Mouse (Mus musculus): Measurements from ENCODE around the gene Arl10. TPM values are rescaled to one million over a fixed set of nuclear protein-coding genes. Genes with fewer than 3 reads are reported as not detected.
"Not testable (repeated sequence)": the region's sequence is repeated elsewhere in the genome, so short reads cannot be mapped to it uniquely, and the experiment has no call there.

Arl10 gene
- polyA plus RNA-seq, 1 experiment from 2014 or later: 93.8 TPM

- ATAC-seq (ENCODE audit: low FRiP score): no peak
- 75% methylated on average over 5 of the region's 5 CpGs for WGBS
- H3K9ac ChIP-seq (replicated peaks): no peak overlapping the region
- H3K4me3 ChIP-seq (replicated peaks): no peak overlapping the region
- H3K27me3 ChIP-seq (replicated peaks): no peaks in the 10 kb centered on the region
- H3K4me1 ChIP-seq: peaks cover 46% of the 10 kb centered on the region
- no peak overlapping the region for H3K27ac ChIP-seq (replicated peaks)
- no peak overlapping the region for H3K4me2 ChIP-seq
- peaks cover 29% of the 10 kb centered on the region for H3K36me3 ChIP-seq
- no peaks in the 10 kb centered on the region for H3K9me3 ChIP-seq (replicated peaks)
These were observed 32.4 kb downstream of the Arl10 start for GRCm38 (mm10) chr13:54607204-54607603.

- no peak overlapping the region for H3K27ac ChIP-seq (replicated peaks)
- WGBS: 68% methylated on average over 3 of the region's 3 CpGs
- H3K9ac ChIP-seq (replicated peaks): no peak overlapping the region
- H3K9me3 ChIP-seq (replicated peaks): no peaks in the 10 kb centered on the region
- no peaks in the 10 kb centered on the region for H3K27me3 ChIP-seq (replicated peaks)
- ATAC-seq (ENCODE audit: low FRiP score): no peak
- H3K4me1 ChIP-seq: peaks cover 43% of the 10 kb centered on the region
- peaks cover 27% of the 10 kb centered on the region for H3K36me3 ChIP-seq
- peak overlapping the region; percentile 85 for H3K4me2 ChIP-seq
- no peak overlapping the region for H3K4me3 ChIP-seq (replicated peaks)
These were observed 33.2 kb downstream of the Arl10 start for GRCm38 (mm10) chr13:54608002-54608401.

DNA sequence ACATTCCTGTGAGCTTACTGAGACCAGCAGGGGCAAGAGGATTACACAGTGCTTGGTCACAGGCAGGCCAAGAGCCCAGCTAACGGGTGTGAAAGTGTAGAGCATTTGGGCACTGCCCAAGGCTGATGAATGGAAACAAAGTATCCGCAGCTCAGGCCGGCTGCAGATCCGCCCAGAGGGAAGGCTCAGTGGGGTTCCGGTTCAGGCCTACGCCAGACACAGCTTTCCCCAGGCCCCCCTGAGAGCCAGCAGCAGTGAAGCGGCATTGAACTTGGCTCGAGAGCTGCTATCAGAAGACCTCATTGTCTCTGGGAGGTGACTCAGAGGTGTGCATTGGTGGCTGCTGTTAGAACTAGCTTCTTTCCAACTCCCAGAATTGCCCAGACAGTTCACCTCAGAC is 33.9 kb downstream of the Arl10 start:
- peak overlapping the region; percentile 85 for H3K4me2 ChIP-seq
- no peak for ATAC-seq (ENCODE audit: low FRiP score)
- H3K9ac ChIP-seq (replicated peaks): peak overlapping the region; percentile 32
- 6% methylated on average over 8 of the region's 8 CpGs for WGBS
- no peaks in the 10 kb centered on the region for H3K27me3 ChIP-seq (replicated peaks)
- no peaks in the 10 kb centered on the region for H3K9me3 ChIP-seq (replicated peaks)
- H3K4me3 ChIP-seq (replicated peaks): peak overlapping the region; percentile 81
- peak overlapping the region; percentile 37; the same call in 1 of the 2 replicates for H3K27ac ChIP-seq (replicated peaks)
- H3K4me1 ChIP-seq: peaks cover 39% of the 10 kb centered on the region
- H3K36me3 ChIP-seq: peaks cover 27% of the 10 kb centered on the region

DNA sequence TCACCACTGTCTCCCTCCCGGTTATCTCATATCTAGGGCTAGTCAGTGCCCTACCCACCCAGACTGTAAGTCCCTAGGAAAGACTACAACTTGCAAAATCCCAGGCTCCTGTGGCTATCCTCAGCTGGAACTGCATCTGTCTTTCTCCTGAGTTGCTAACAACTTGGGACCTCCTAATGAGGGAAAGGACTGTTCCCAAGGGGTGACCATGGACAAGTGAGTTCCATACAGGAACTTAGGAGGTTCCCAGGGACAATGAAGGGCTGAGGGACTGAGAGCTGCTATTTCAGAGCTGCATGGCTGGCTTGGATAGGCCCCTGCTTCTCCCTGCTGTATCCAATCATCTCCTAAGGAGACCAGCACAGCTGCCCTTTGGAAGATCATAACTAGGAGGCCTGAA is 34.5 kb downstream of the Arl10 start:
- ATAC-seq (ENCODE audit: low FRiP score): no peak
- peaks cover 24% of the 10 kb centered on the region for H3K36me3 ChIP-seq
- peak overlapping the region; percentile 37; the same call in 1 of the 2 replicates for H3K27ac ChIP-seq (replicated peaks)
- 26% methylated on average over 1 of the region's 1 CpGs for WGBS
- peaks cover 33% of the 10 kb centered on the region for H3K4me1 ChIP-seq
- peak overlapping the region; percentile 85 for H3K4me2 ChIP-seq
- peak overlapping the region; percentile 32 for H3K9ac ChIP-seq (replicated peaks)
- no peaks in the 10 kb centered on the region for H3K9me3 ChIP-seq (replicated peaks)
- no peaks in the 10 kb centered on the region for H3K27me3 ChIP-seq (replicated peaks)
- peak overlapping the region; percentile 81 for H3K4me3 ChIP-seq (replicated peaks)

DNA sequence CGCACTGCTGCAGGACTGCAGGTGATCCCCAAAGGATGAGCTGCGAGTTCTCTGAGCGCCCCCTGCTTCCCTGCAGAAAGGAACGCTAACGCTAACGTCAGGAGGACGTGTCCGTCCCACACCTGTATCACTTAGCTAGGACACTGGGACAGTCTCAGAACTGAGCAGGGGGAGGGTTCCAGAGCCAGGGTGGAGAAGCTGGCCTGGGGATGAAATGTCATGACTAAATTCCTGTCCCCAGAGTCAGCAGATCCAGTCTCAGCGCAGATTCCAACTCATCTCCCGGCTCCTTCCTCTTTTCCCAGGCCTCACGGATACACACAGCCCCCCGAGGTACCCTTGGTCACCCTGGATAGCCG is 35.8 kb downstream of the Arl10 start:
- no peaks in the 10 kb centered on the region for H3K27me3 ChIP-seq (replicated peaks)
- H3K9ac ChIP-seq (replicated peaks): peak overlapping the region; percentile 88
- 5% methylated on average over 13 of the region's 13 CpGs for WGBS
- H3K4me1 ChIP-seq: peaks cover 33% of the 10 kb centered on the region
- H3K4me3 ChIP-seq (replicated peaks): peak overlapping the region; percentile 81
- peak overlapping the region; percentile 85 for H3K4me2 ChIP-seq
- H3K27ac ChIP-seq (replicated peaks): peak overlapping the region; percentile 88
- H3K36me3 ChIP-seq: peaks cover 13% of the 10 kb centered on the region
- peak; percentile 65 for ATAC-seq (ENCODE audit: low FRiP score)
- no peaks in the 10 kb centered on the region for H3K9me3 ChIP-seq (replicated peaks)

GRCm38 (mm10) chr13:54610972-54611754 is 36.3 kb downstream of the Arl10 start, which contains the start of gene Cltb:
TSS of gene Cltb (minus strand) at chr13:54611344.
- H3K27ac ChIP-seq (replicated peaks): peak within 1 kb of the TSS; percentile 88
- no peaks in the 10 kb centered on the region for H3K9me3 ChIP-seq (replicated peaks)
- ATAC-seq (ENCODE audit: low FRiP score): peak; percentile 83
- peak within 1 kb of the TSS; percentile 88 for H3K9ac ChIP-seq (replicated peaks)
- no peaks in the 10 kb centered on the region for H3K27me3 ChIP-seq (replicated peaks)
- H3K4me3 ChIP-seq (replicated peaks): peak within 1 kb of the TSS; percentile 81
- H3K4me2 ChIP-seq: peak within 1 kb of the TSS; percentile 85
- H3K4me1 ChIP-seq: peaks cover 33% of the 10 kb centered on the region
- H3K36me3 ChIP-seq: peaks cover 8% of the 10 kb centered on the region
- WGBS: under 1% methylated on average over 64 of the region's 66 CpGs

DNA sequence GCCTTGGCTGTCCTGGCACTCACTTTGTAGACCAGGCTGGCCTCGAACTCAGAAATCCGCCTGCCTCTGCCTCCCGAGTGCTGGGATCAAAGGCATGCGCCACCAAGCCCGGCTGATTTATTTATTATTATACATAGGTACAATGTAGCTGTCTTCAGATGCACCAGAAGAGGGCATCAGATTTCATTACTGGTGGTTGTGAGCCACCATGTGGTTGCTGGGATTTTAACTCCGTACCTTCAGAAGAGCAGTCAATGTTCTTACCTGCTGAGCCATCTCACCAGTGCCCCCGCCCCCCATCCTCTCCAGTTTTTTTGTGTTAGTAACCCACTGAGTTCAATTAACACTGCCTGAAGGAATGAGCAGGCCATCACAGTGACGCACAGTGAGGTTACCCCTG is 38.3 kb downstream of the Arl10 start:
- H3K4me1 ChIP-seq: peaks cover 27% of the 10 kb centered on the region
- WGBS: 89% methylated on average over 8 of the region's 8 CpGs
- not testable (repeated sequence) for H3K27ac ChIP-seq (replicated peaks); H3K36me3 ChIP-seq; H3K9ac ChIP-seq (replicated peaks); H3K4me2 ChIP-seq; H3K27me3 ChIP-seq (replicated peaks); H3K4me3 ChIP-seq (replicated peaks); H3K9me3 ChIP-seq (replicated peaks); ATAC-seq (ENCODE audit: low FRiP score)

GRCm38 (mm10) chr13:54616307-54616706 is 41.5 kb downstream of the Arl10 start:
- Histone ChIP-seq H3K27ac (replicated peaks) (no peak overlapping the region), H3K4me3 (replicated peaks) (no peak overlapping the region), H3K9ac (replicated peaks) (no peak overlapping the region), H3K36me3 (no peaks in the 10 kb centered on the region), H3K27me3 (replicated peaks) (no peaks in the 10 kb centered on the region), H3K4me1 (no peaks in the 10 kb centered on the region), H3K4me2 (no peak overlapping the region), H3K9me3 (replicated peaks) (no peaks in the 10 kb centered on the region)
- ATAC-seq (ENCODE audit: low FRiP score): no peak
- WGBS: 86% methylated on average over 8 of the region's 8 CpGs

DNA sequence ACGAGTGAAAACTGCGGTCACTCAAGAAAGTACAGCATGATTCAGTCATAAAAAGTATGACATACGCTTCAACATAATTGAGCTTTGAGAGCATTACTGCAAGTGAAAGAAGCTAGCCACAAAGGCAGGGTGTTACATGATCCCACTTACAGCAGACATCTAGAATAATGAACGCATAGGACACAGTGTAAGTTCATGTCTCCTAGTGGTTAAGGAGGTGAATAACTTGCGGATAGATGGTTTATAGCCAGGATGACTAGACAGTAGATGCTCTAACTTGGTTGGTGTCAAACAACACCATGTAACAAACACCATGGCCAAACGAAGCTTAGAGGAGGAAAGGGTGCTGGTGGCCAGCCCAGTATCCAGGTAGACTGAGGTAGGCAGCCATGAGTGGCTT is 42.2 kb downstream of the Arl10 start:
- no peak for ATAC-seq (ENCODE audit: low FRiP score)
- no peaks in the 10 kb centered on the region for H3K27me3 ChIP-seq (replicated peaks)
- no peaks in the 10 kb centered on the region for H3K4me1 ChIP-seq
- WGBS: 73% methylated on average over 6 of the region's 6 CpGs
- H3K36me3 ChIP-seq: no peaks in the 10 kb centered on the region
- no peak overlapping the region for H3K4me3 ChIP-seq (replicated peaks)
- H3K27ac ChIP-seq (replicated peaks): no peak overlapping the region
- H3K4me2 ChIP-seq: no peak overlapping the region
- H3K9ac ChIP-seq (replicated peaks): no peak overlapping the region
- H3K9me3 ChIP-seq (replicated peaks): no peaks in the 10 kb centered on the region

DNA sequence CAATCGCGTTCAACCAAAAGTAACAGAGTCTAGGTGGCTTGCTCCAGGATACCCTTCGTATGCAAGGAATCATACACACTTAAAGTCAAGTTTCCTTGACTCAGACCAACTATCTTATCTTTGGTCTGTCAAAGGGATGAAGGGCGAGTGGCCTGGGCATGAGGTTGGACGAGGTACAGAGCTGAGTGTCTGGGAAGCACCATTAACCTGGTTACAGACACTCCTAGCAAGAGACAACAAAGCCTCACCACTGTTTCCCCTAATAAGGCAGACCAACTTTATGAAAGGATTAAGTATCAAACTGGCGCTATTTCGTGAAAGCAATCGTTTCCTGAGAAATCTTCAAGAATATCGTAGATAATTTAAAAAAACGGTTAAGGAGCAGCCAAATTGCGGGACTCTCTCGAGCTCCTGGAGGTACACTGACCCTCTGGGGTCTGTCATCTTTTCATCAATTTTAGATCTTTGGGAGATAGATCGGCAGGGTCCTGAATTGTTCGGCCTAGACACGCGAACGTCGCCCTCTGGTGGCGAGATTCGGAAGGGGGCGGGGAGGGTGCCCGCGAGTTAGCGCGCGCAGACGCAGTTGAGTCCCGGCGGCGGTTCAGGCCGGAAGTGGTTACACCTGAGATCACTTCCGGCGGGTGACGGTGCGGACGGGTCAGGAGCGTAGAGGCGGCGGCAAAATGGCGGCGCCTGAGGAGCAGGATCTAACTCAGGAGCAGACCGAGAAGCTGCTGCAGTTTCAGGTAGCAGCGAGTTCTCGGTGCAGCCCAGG is 46.5 kb downstream of the Arl10 start, which contains the start of gene Faf2:
TSS of gene Faf2 (plus strand) at position 630 of the 778 bp plus-strand sequence.
- peak; percentile 98 for ATAC-seq (ENCODE audit: low FRiP score)
- Histone ChIP-seq H3K27ac (replicated peaks) (peak within 1 kb of the TSS; percentile 90), H3K4me2 (peak within 1 kb of the TSS; percentile 92), H3K4me1 (peaks cover 24% of the 10 kb centered on the region), H3K9me3 (replicated peaks) (no peaks in the 10 kb centered on the region), H3K9ac (replicated peaks) (peak within 1 kb of the TSS; percentile 99), H3K36me3 (no peaks in the 10 kb centered on the region), H3K4me3 (replicated peaks) (peak within 1 kb of the TSS; percentile 94), H3K27me3 (replicated peaks) (no peaks in the 10 kb centered on the region)
- 12% methylated on average over 44 of the region's 44 CpGs for WGBS

GRCm38 (mm10) chr13:54621960-54622521 is 47.2 kb downstream of the Arl10 start:
- peak; percentile 71 for ATAC-seq (ENCODE audit: low FRiP score)
- Histone ChIP-seq H3K4me3 (replicated peaks) (peak overlapping the region; percentile 94), H3K4me2 (peak overlapping the region; percentile 92), H3K27ac (replicated peaks) (peak overlapping the region; percentile 90), H3K27me3 (replicated peaks) (no peaks in the 10 kb centered on the region), H3K9ac (replicated peaks) (peak overlapping the region; percentile 99), H3K4me1 (peaks cover 24% of the 10 kb centered on the region), H3K9me3 (replicated peaks) (no peaks in the 10 kb centered on the region), H3K36me3 (no peaks in the 10 kb centered on the region)
- WGBS: under 1% methylated on average over 27 of the region's 27 CpGs

Data from neural tube, embryonic 15.5 days (tissue).